Comparison of ENCODE assay signal across 8 mouse cellular contexts in the genomic region with DNA sequence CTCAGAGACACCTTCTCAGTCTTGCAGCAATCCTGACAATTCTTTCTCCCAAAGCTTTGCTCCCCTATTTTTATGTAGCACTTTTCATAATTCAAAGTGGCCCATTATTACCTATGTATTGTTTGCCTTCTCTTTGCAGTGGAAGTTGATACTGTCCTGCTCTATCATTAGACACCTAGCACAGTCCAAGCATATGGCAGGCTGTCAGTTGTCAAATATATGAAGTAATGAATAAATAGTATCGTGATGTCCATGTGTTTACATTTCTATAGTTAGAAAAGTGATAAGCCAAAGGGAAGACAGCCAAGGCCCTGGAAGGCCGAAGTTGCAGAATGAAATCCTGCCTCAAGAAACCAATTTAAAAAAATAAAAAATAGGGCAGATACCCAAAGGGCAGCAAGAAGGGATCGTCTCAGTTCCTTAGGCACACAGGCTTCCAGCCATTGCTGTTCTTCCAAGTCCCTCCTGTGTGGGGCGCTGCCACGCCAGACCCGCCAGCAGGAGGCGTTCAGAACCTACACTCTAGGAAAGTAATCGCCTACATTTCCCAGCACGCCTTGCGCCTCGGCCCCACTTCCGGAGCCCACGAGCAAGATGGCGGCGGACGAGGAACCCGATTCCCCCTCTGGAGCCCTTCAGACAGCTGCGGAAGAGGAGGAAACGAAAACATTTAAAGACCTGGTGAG. TPM values are rescaled to one million over a fixed set of nuclear protein-coding genes. Genes with fewer than 3 reads are reported as not detected.
DNase-seq lines count a peak whose midpoint lies in the region; ATAC-seq and TF ChIP-seq lines count a peak whose summit lies in the region.

Gene Ddx47 (plus strand): TSS at position 565 of the 686 bp plus-strand sequence.

- DNase-seq in CH12.LX (ENCODE audit: extremely low read depth), result peak; percentile 95
- peak; percentile 95 for DNase-seq in c-Kit-positive CD71-positive TER-119-negative erythroid progenitor cells, embryonic 14.5 days (ENCODE audit: low read depth)
- DNase-seq in forebrain, embryonic 11.5 days (ENCODE audit: low spot score), result peak; percentile 97
- peak; percentile 95 to 98 for DNase-seq in kidney, postnatal 36 days
- peak; percentile 93 for DNase-seq in telencephalon, adult 2 months (ENCODE audit: low read depth, low spot score)

- peak; percentile 76 for TF ChIP-seq POLR2A in CH12.LX (IDR thresholded peaks at IDR 0.05; ENCODE audit: low read depth, low read length)

- peak within 1 kb of the TSS; percentile 60 to 100 (median 88) for H3K4me3 ChIP-seq in CH12.LX (replicated peaks in 1 of 3; ENCODE audit: low read depth in 2 of 3, low read length in 2 of 3, poor library complexity in 1 of 3)
- H3K4me3 ChIP-seq in forebrain, embryonic 11.5 days (ENCODE audit: low read depth, low read length), result peak within 1 kb of the TSS; percentile 85
- peak within 1 kb of the TSS; percentile 72 for H3K4me3 ChIP-seq in heart, embryonic 16.5 days (ENCODE audit: low read length)
- peak within 1 kb of the TSS; percentile 74 for H3K4me3 ChIP-seq in liver, embryonic 15.5 days (replicated peaks)
- peak within 1 kb of the TSS; percentile 69 for H3K4me3 ChIP-seq in neural tube, embryonic 12.5 days

- H3K36me3 ChIP-seq in CH12.LX (replicated peaks in 1 of 2; ENCODE audit: control insufficient read depth in 1 of 2, insufficient read depth in 1 of 2, low read length in 1 of 2), result peaks cover 23 to 29% of the 10 kb centered on the region in 2 experiments
- H3K36me3 ChIP-seq in forebrain, embryonic 11.5 days (ENCODE audit: control insufficient read depth, insufficient read depth, low read length), result peaks cover 7% of the 10 kb centered on the region; the same call in 1 of the 2 replicates
- peaks cover 25% of the 10 kb centered on the region for H3K36me3 ChIP-seq in heart, embryonic 16.5 days (ENCODE audit: control insufficient read depth, insufficient read depth)
- H3K36me3 ChIP-seq in liver, embryonic 15.5 days (replicated peaks), result peaks cover 28% of the 10 kb centered on the region
- peaks cover 26% of the 10 kb centered on the region for H3K36me3 ChIP-seq in neural tube, embryonic 12.5 days

- H3K9ac ChIP-seq in CH12.LX (ENCODE audit: insufficient read depth, low read depth), result peak within 1 kb of the TSS; percentile 97
- peak within 1 kb of the TSS; percentile 78 for H3K9ac ChIP-seq in forebrain, embryonic 11.5 days (ENCODE audit: low read length)
- H3K9ac ChIP-seq in heart, embryonic 16.5 days (ENCODE audit: low read length), result peak within 1 kb of the TSS; percentile 82
- H3K9ac ChIP-seq in liver, embryonic 15.5 days, result peak within 1 kb of the TSS; percentile 68
- peak within 1 kb of the TSS; percentile 69 for H3K9ac ChIP-seq in neural tube, embryonic 12.5 days

- ATAC-seq in forebrain, embryonic 11.5 days (replicated peaks; ENCODE audit: low FRiP score), result peak; percentile 92
- ATAC-seq in heart, embryonic 16.5 days (replicated peaks; ENCODE audit: extremely low read depth, insufficient read depth, low FRiP score), result peak; percentile 92
- peak; percentile 86 for ATAC-seq in liver, embryonic 15.5 days (ENCODE audit: insufficient read depth)
- peak; percentile 89 for ATAC-seq in neural tube, embryonic 12.5 days (ENCODE audit: low FRiP score, low read depth)

- no peak within 1 kb of the TSS for H3K27ac ChIP-seq in CH12.LX (ENCODE audit: insufficient read depth, low read depth)
- H3K27ac ChIP-seq in forebrain, embryonic 11.5 days (ENCODE audit: low read depth, low read length), result no peak within 1 kb of the TSS
- peak within 1 kb of the TSS; percentile 12 for H3K27ac ChIP-seq in heart, embryonic 16.5 days (ENCODE audit: low read length)
- H3K27ac ChIP-seq in liver, embryonic 15.5 days (replicated peaks), result peak within 1 kb of the TSS; percentile 49
- no peak within 1 kb of the TSS for H3K27ac ChIP-seq in neural tube, embryonic 12.5 days

- in situ Hi-C loops in CH12.LX (cut with MboI; ENCODE audit: low pct_ligation_motif_present, low pct_unique_long_range_greater_than_20kb, low sequenced_read_pairs), result no loop called here

- H3K4me2 ChIP-seq in CH12.LX (ENCODE audit: insufficient read depth, low read depth, poor library complexity, severe bottlenecking), result peak within 1 kb of the TSS; percentile 87
- peak within 1 kb of the TSS; percentile 85 for H3K4me2 ChIP-seq in forebrain, embryonic 11.5 days (ENCODE audit: low read depth, low read length, severe bottlenecking)
- H3K4me2 ChIP-seq in heart, embryonic 16.5 days (ENCODE audit: low read depth, low read length), result peak within 1 kb of the TSS; percentile 69
- H3K4me2 ChIP-seq in liver, embryonic 15.5 days, result peak within 1 kb of the TSS; percentile 77
- peak within 1 kb of the TSS; percentile 66 for H3K4me2 ChIP-seq in neural tube, embryonic 12.5 days (replicated peaks)

- peaks cover 2 to 26% of the 10 kb centered on the region in 2 experiments; a peak in 3 of 4 replicates for H3K4me1 ChIP-seq in CH12.LX (ENCODE audit: control insufficient read depth in 1 of 2, insufficient read depth in 2 of 2)
- H3K4me1 ChIP-seq in forebrain, embryonic 11.5 days (replicated peaks; ENCODE audit: control insufficient read depth, insufficient read depth, low read length), result peaks cover 5% of the 10 kb centered on the region; the same call in 1 of the 2 replicates
- H3K4me1 ChIP-seq in heart, embryonic 16.5 days (ENCODE audit: control insufficient read depth, insufficient read depth, low read length), result peaks cover 6% of the 10 kb centered on the region
- H3K4me1 ChIP-seq in liver, embryonic 15.5 days (replicated peaks), result peaks cover 50% of the 10 kb centered on the region
- peaks cover 7% of the 10 kb centered on the region for H3K4me1 ChIP-seq in neural tube, embryonic 12.5 days

- H3K27me3 ChIP-seq in CH12.LX (replicated peaks), result no peaks in the 10 kb centered on the region
- H3K27me3 ChIP-seq in forebrain, embryonic 11.5 days (ENCODE audit: control insufficient read depth, insufficient read depth, low read length), result no peaks in the 10 kb centered on the region
- H3K27me3 ChIP-seq in heart, embryonic 16.5 days (ENCODE audit: control insufficient read depth, insufficient read depth, low read length), result no peaks in the 10 kb centered on the region
- H3K27me3 ChIP-seq in liver, embryonic 15.5 days, result no peaks in the 10 kb centered on the region
- H3K27me3 ChIP-seq in neural tube, embryonic 12.5 days (replicated peaks), result no peaks in the 10 kb centered on the region

- TF ChIP-seq CTCF in CH12.LX (conservative IDR thresholded peaks at IDR 0.05 in 1 of 2, IDR thresholded peaks at IDR 0.05 in 1 of 2; ENCODE audit: low read depth in 2 of 2, low read length in 2 of 2), result peak; percentile 73 to 100

- peaks cover 15% of the 10 kb centered on the region for H3K79me2 ChIP-seq in CH12.LX (replicated peaks; ENCODE audit: control insufficient read depth, extremely low read depth, insufficient read depth, poor library complexity, severe bottlenecking)

- TF ChIP-seq RAD21 in CH12.LX (IDR thresholded peaks at IDR 0.05; ENCODE audit: low read depth, low read length), result peak; percentile 44

- no peak for TF ChIP-seq EP300 in CH12.LX (IDR thresholded peaks at IDR 0.05; ENCODE audit: low read length)

- no peaks in the 10 kb centered on the region for H3K9me3 ChIP-seq in CH12.LX (replicated peaks; ENCODE audit: low read length)
- H3K9me3 ChIP-seq in forebrain, embryonic 11.5 days (ENCODE audit: control insufficient read depth, low read length), result no peaks in the 10 kb centered on the region
- no peaks in the 10 kb centered on the region for H3K9me3 ChIP-seq in heart, embryonic 16.5 days (replicated peaks; ENCODE audit: control insufficient read depth, low read length)
- H3K9me3 ChIP-seq in liver, embryonic 15.5 days (replicated peaks), result no peaks in the 10 kb centered on the region
- H3K9me3 ChIP-seq in neural tube, embryonic 12.5 days, result no peaks in the 10 kb centered on the region

- 6% methylated on average over 19 of the region's 19 CpGs for WGBS in forebrain, embryonic 11.5 days
- 1% methylated on average over 19 of the region's 19 CpGs for WGBS in heart, embryonic 16.5 days
- WGBS in liver, embryonic 15.5 days (ENCODE audit: insufficient replicate concordance), result 5% methylated on average over 19 of the region's 19 CpGs
- WGBS in neural tube, embryonic 12.5 days, result 6% methylated on average over 19 of the region's 19 CpGs

- dilution Hi-C loops in CH12.LX (cut with MboI; ENCODE audit: extremely low pct_ligation_motif_present, extremely low pct_unique_long_range_greater_than_20kb, low sequenced_read_pairs), result no loop called here

TF ChIP-seq in CH12.LX, 34 proteins besides CTCF, POLR2A, EP300 and RAD21 (continues in another document):
- TF ChIP-seq SIN3A (IDR thresholded peaks at IDR 0.05; ENCODE audit: low read length), result no peak
- peak; percentile 52 for TF ChIP-seq MEF2A (IDR thresholded peaks at IDR 0.05; ENCODE audit: borderline replicate concordance, low read depth, low read length)
- TF ChIP-seq GABPA (IDR thresholded peaks at IDR 0.05; ENCODE audit: insufficient replicate concordance, low read depth, low read length), result peak; percentile 56; the same call in 1 of the 2 replicates
- TF ChIP-seq TBP (conservative IDR thresholded peaks at IDR 0.05; ENCODE audit: low read depth, low read length), result peak; percentile 79
- peak; percentile 57 for TF ChIP-seq SMC3 (IDR thresholded peaks at IDR 0.05; ENCODE audit: low read depth, low read length)
- no peak for TF ChIP-seq USF1 (IDR thresholded peaks at IDR 0.05; ENCODE audit: low read depth, low read length)
- TF ChIP-seq MAFK (IDR thresholded peaks at IDR 0.05; ENCODE audit: insufficient replicate concordance, low read length), result no peak
- no peak for TF ChIP-seq UBTF (IDR thresholded peaks at IDR 0.05; ENCODE audit: low read depth, low read length)
- TF ChIP-seq NELFE (IDR thresholded peaks at IDR 0.05; ENCODE audit: low read depth, low read length), result peak; percentile 91
- 0 out of 2 replicates have a peak, but pooled peaks have one; percentile 30 for TF ChIP-seq MAX (IDR thresholded peaks at IDR 0.05; ENCODE audit: low read length)
- TF ChIP-seq ZNF384 (IDR thresholded peaks at IDR 0.05; ENCODE audit: low read depth, low read length), result no peak
- peak; percentile 99 for TF ChIP-seq HCFC1 (IDR thresholded peaks at IDR 0.05; ENCODE audit: low read depth, low read length)
- peak; percentile 55; the same call in 1 of the 2 replicates for TF ChIP-seq IRF4 (IDR thresholded peaks at IDR 0.05; ENCODE audit: low read depth, low read length)
- TF ChIP-seq RCOR1 (conservative IDR thresholded peaks at IDR 0.05; ENCODE audit: low read depth, low read length), result no peak
- TF ChIP-seq MXI1 (IDR thresholded peaks at IDR 0.05; ENCODE audit: low read depth, low read length), result peak; percentile 66; the same call in 1 of the 2 replicates

RNA-seq across cellular contexts. Expression of gene Ddx47, which starts in this region (rescaled TPM):
- total RNA-seq in CH12.LX (2012; rRNA removed) (82.6 and 91.9 TPM in 2 replicates), CH12.LX (2014; rRNA removed) (57.8 and 61.4 TPM in 2 replicates)
- polyA plus RNA-seq in CH12.LX (2012; ENCODE audit: insufficient read length, low read depth), result 110 and 132 TPM in 2 replicates
- polyA plus RNA-seq in forebrain, embryonic 11.5 days (2014; fragmentation: Nextera tagmentation; extraction: Ambion mirVana), result 105 and 107 TPM in 2 replicates
- 71.5 and 77.1 TPM in 2 replicates for polyA plus RNA-seq in heart, embryonic 16.5 days (2015; fragmentation: Nextera tagmentation; extraction: Ambion mirVana)
- 53.0 and 54.6 TPM in 2 replicates for polyA plus RNA-seq in liver, embryonic 15.5 days (2015; fragmentation: Nextera tagmentation; extraction: Ambion mirVana)
- polyA plus RNA-seq in neural tube, embryonic 12.5 days (2016; fragmentation: Nextera tagmentation; extraction: Ambion mirVana), result 90.8 and 93.0 TPM in 2 replicates

Comparison
In these comparisons a context has a peak if more than half of its experiments do, and no peak if none do; other contexts are left out.
1. H3K27ac ChIP-seq: peak in heart, embryonic 16.5 days (single experiment) and liver, embryonic 15.5 days (single experiment); none in CH12.LX (single experiment), forebrain, embryonic 11.5 days (single experiment) and neural tube, embryonic 12.5 days (single experiment).
2. Peak in every context shown above with its lines, with median percentiles within 50 percentile points of each other: DNase-seq, H3K4me2 ChIP-seq, H3K4me3 ChIP-seq, H3K9ac ChIP-seq and ATAC-seq.